ENCODE assay signal across 10 mouse cellular contexts in genomic region chr19:28382168-28382911, GRCm38 (mm10).
DNase-seq lines count a peak whose midpoint lies in the region; ATAC-seq and TF ChIP-seq lines count a peak whose summit lies in the region.
"Had no signal": no experiment of that assay in that cellular context is flagged by ENCODE, and none has a peak within 500 bp of the region (broad histone marks: within the 10 kb centered on the region; RNA-seq: fewer than 3 reads in every experiment).

No protein-coding gene starts in this region.

- H3K4me2 ChIP-seq in kidney, postnatal 0 days (ENCODE audit: low read length): no peak overlapping the region
- H3K4me2 ChIP-seq in hindbrain, embryonic 16.5 days (ENCODE audit: low read length): no peak overlapping the region
- H3K4me2 ChIP-seq in midbrain, postnatal 0 days (ENCODE audit: low read depth, low read length, poor library complexity, severe bottlenecking): no peak overlapping the region
- no peak overlapping the region for H3K4me2 ChIP-seq in liver, postnatal 0 days (ENCODE audit: low read depth, low read length)

- H3K27me3 ChIP-seq in kidney, postnatal 0 days (ENCODE audit: insufficient read depth, low read length): no peaks in the 10 kb centered on the region
- H3K27me3 ChIP-seq in embryonic facial prominence, embryonic 10.5 days (replicated peaks; ENCODE audit: low read depth, poor library complexity, severe bottlenecking): no peaks in the 10 kb centered on the region
- H3K27me3 ChIP-seq in hindbrain, embryonic 16.5 days (replicated peaks; ENCODE audit: control insufficient read depth, insufficient read depth, low read length): no peaks in the 10 kb centered on the region
- no peaks in the 10 kb centered on the region for H3K27me3 ChIP-seq in midbrain, postnatal 0 days (ENCODE audit: insufficient read depth, low read length)
- no peaks in the 10 kb centered on the region for H3K27me3 ChIP-seq in liver, postnatal 0 days (ENCODE audit: insufficient read depth, low read length)
- H3K27me3 ChIP-seq: CH12.LX had no signal

- TF ChIP-seq EP300 in liver, postnatal 0 days (IDR thresholded peaks at IDR 0.05; ENCODE audit: low read depth): no peak

- H3K9ac ChIP-seq in kidney, postnatal 0 days (ENCODE audit: low read depth, low read length): no peak overlapping the region
- no peak overlapping the region for H3K9ac ChIP-seq in hindbrain, embryonic 16.5 days (ENCODE audit: low read depth, low read length)
- H3K9ac ChIP-seq in midbrain, postnatal 0 days (replicated peaks; ENCODE audit: low read length, poor library complexity, severe bottlenecking): no peak overlapping the region
- no peak overlapping the region for H3K9ac ChIP-seq in liver, postnatal 0 days (replicated peaks)

- no peaks in the 10 kb centered on the region for H3K9me3 ChIP-seq in kidney, postnatal 0 days (replicated peaks; ENCODE audit: low read length)
- no peaks in the 10 kb centered on the region for H3K9me3 ChIP-seq in embryonic facial prominence, embryonic 10.5 days
- H3K9me3 ChIP-seq in hindbrain, embryonic 16.5 days (ENCODE audit: control insufficient read depth, low read length): no peaks in the 10 kb centered on the region
- no peaks in the 10 kb centered on the region for H3K9me3 ChIP-seq in midbrain, postnatal 0 days (ENCODE audit: low read length)
- H3K9me3 ChIP-seq in liver, postnatal 0 days (ENCODE audit: low read length): no peaks in the 10 kb centered on the region

- no peak overlapping the region for H3K4me3 ChIP-seq in kidney, postnatal 0 days (replicated peaks; ENCODE audit: low read depth, low read length)
- H3K4me3 ChIP-seq in embryonic facial prominence, embryonic 10.5 days: no peak overlapping the region
- H3K4me3 ChIP-seq in hindbrain, embryonic 16.5 days (ENCODE audit: low read length): no peak overlapping the region
- H3K4me3 ChIP-seq in midbrain, postnatal 0 days (ENCODE audit: low read depth, low read length): no peak overlapping the region
- no peak overlapping the region for H3K4me3 ChIP-seq in liver, postnatal 0 days (ENCODE audit: low read depth, low read length)

- H3K27ac ChIP-seq in kidney, postnatal 0 days: no peak overlapping the region
- H3K27ac ChIP-seq in embryonic facial prominence, embryonic 10.5 days (replicated peaks): no peak overlapping the region
- H3K27ac ChIP-seq in hindbrain, embryonic 16.5 days (ENCODE audit: low read depth, low read length): 0 out of 2 replicates have a peak overlapping the region, but pooled peaks have one; percentile 36
- 0 out of 2 replicates have a peak overlapping the region, but pooled peaks have one; percentile 0 for H3K27ac ChIP-seq in midbrain, postnatal 0 days (ENCODE audit: low read depth, low read length)
- no peak overlapping the region for H3K27ac ChIP-seq in liver, postnatal 0 days (ENCODE audit: low read depth)

- no peak for TF ChIP-seq CTCF in kidney, postnatal 0 days (IDR thresholded peaks at IDR 0.05; ENCODE audit: low read depth)
- no peak for TF ChIP-seq CTCF in midbrain, postnatal 0 days (IDR thresholded peaks at IDR 0.05)
- TF ChIP-seq CTCF in liver, postnatal 0 days (IDR thresholded peaks at IDR 0.05; ENCODE audit: low read depth): no peak

- 0 out of 2 replicates have a peak, but pooled peaks have one; percentile 7 for ATAC-seq in kidney, postnatal 0 days (replicated peaks; ENCODE audit: low FRiP score, low read depth)
- ATAC-seq in hindbrain, embryonic 16.5 days: peak; percentile 84
- ATAC-seq in midbrain, postnatal 0 days (ENCODE audit: low FRiP score): peak; percentile 70
- ATAC-seq in liver, postnatal 0 days: no peak
- ATAC-seq in erythroblast, adult 5-6 weeks (replicated peaks; ENCODE audit: low FRiP score, poor library complexity, severe bottlenecking): no peak

- no peak for DNase-seq in kidney, postnatal 0 days (ENCODE audit: low spot score)
- DNase-seq in kidney, postnatal 14 days: no peak
- peak; percentile 29 for DNase-seq in embryonic facial prominence, embryonic 10.5 days (ENCODE audit: low spot score)
- DNase-seq in midbrain, postnatal 0 days (ENCODE audit: low spot score): peak; percentile 73
- DNase-seq in liver, postnatal 0 days: no peak
- DNase-seq in cerebellum, adult 18-20 months: no peak
- DNase-seq: adrenal gland, postnatal 25 days had no signal

- H3K36me3 ChIP-seq in kidney, postnatal 0 days (ENCODE audit: insufficient read depth, low read length): no peaks in the 10 kb centered on the region
- no peaks in the 10 kb centered on the region for H3K36me3 ChIP-seq in embryonic facial prominence, embryonic 10.5 days (replicated peaks)
- H3K36me3 ChIP-seq in hindbrain, embryonic 16.5 days (ENCODE audit: control insufficient read depth, insufficient read depth, low read length): no peaks in the 10 kb centered on the region
- H3K36me3 ChIP-seq in midbrain, postnatal 0 days (ENCODE audit: insufficient read depth, low read length): no peaks in the 10 kb centered on the region
- H3K36me3 ChIP-seq in liver, postnatal 0 days (replicated peaks; ENCODE audit: insufficient read depth, low read length): no peaks in the 10 kb centered on the region

- WGBS in kidney, postnatal 0 days: 45% methylated on average over 10 of the region's 10 CpGs
- 53% methylated on average over 10 of the region's 10 CpGs for WGBS in embryonic facial prominence, embryonic 10.5 days
- WGBS in hindbrain, embryonic 16.5 days: 13% methylated on average over 10 of the region's 10 CpGs
- 24% methylated on average over 10 of the region's 10 CpGs for WGBS in midbrain, postnatal 0 days
- 57% methylated on average over 10 of the region's 10 CpGs for WGBS in liver, postnatal 0 days (ENCODE audit: insufficient replicate concordance)

- H3K4me1 ChIP-seq in kidney, postnatal 0 days (replicated peaks; ENCODE audit: insufficient read depth, low read length): peaks cover 15% of the 10 kb centered on the region
- H3K4me1 ChIP-seq in embryonic facial prominence, embryonic 10.5 days: peaks cover 30% of the 10 kb centered on the region
- H3K4me1 ChIP-seq in hindbrain, embryonic 16.5 days (ENCODE audit: control insufficient read depth, insufficient read depth, low read depth, low read length): peaks cover 6% of the 10 kb centered on the region; the same call in 1 of the 2 replicates
- no peaks in the 10 kb centered on the region for H3K4me1 ChIP-seq in midbrain, postnatal 0 days (ENCODE audit: insufficient read depth, low read length)
- H3K4me1 ChIP-seq in liver, postnatal 0 days (ENCODE audit: insufficient read depth): no peaks in the 10 kb centered on the region

Comparison
In these comparisons a context has a peak if more than half of its experiments do, and no peak if none do; other contexts are left out.
1. ATAC-seq: peak in kidney, postnatal 0 days (single experiment), hindbrain, embryonic 16.5 days (single experiment) and midbrain, postnatal 0 days (single experiment); none in liver, postnatal 0 days (single experiment) and erythroblast, adult 5-6 weeks (single experiment).
2. DNase-seq: peak in embryonic facial prominence, embryonic 10.5 days (single experiment) and midbrain, postnatal 0 days (single experiment); none in kidney, postnatal 0 days (single experiment), kidney, postnatal 14 days (single experiment), liver, postnatal 0 days (single experiment) and cerebellum, adult 18-20 months (0 of 2).
3. H3K27ac ChIP-seq: peak in hindbrain, embryonic 16.5 days (single experiment) and midbrain, postnatal 0 days (single experiment); none in kidney, postnatal 0 days (single experiment), embryonic facial prominence, embryonic 10.5 days (single experiment) and liver, postnatal 0 days (single experiment).